Mouse (Mus musculus): ENCODE results near the gene Kdm2b. TPM values are rescaled to one million over a fixed set of nuclear protein-coding genes. Genes with fewer than 3 reads are reported as not detected.

The Kdm2b gene
- total and polyA plus RNA-seq, 2 experiments from 2014 or later, result 78.6 to 110 TPM

GRCm38 (mm10) chr5:122880241-122880980, 109.2 kb downstream of the Kdm2b start:
- Histone ChIP-seq H3K27ac (ENCODE audit: low read depth, low read length) (no peak overlapping the region), H3K4me3 (ENCODE audit: low read depth, low read length) (no peak overlapping the region), H3K9ac (replicated peaks; ENCODE audit: low read length, poor library complexity, severe bottlenecking) (no peak overlapping the region), H3K4me1 (ENCODE audit: insufficient read depth, low read length) (no peaks in the 10 kb centered on the region), H3K36me3 (ENCODE audit: insufficient read depth, low read length) (peaks cover 52% of the 10 kb centered on the region), H3K27me3 (ENCODE audit: insufficient read depth, low read length) (no peaks in the 10 kb centered on the region), H3K9me3 (ENCODE audit: low read length) (no peaks in the 10 kb centered on the region), H3K4me2 (ENCODE audit: low read depth, low read length, poor library complexity, severe bottlenecking) (no peak overlapping the region)
- ATAC-seq (ENCODE audit: low FRiP score), result no peak
- no peak for TF ChIP-seq CTCF (IDR thresholded peaks at IDR 0.05)
- 94% methylated on average over 37 of the region's 37 CpGs for WGBS
- DNase-seq (ENCODE audit: low spot score), result no peak

GRCm38 (mm10) chr5:122876671-122877070, 113.0 kb downstream of the Kdm2b start:
- Histone ChIP-seq H3K27me3 (ENCODE audit: insufficient read depth, low read length) (no peaks in the 10 kb centered on the region), H3K9me3 (ENCODE audit: low read length) (no peaks in the 10 kb centered on the region), H3K4me2 (ENCODE audit: low read depth, low read length, poor library complexity, severe bottlenecking) (no peak overlapping the region), H3K4me3 (ENCODE audit: low read depth, low read length) (no peak overlapping the region), H3K9ac (replicated peaks; ENCODE audit: low read length, poor library complexity, severe bottlenecking) (no peak overlapping the region), H3K4me1 (ENCODE audit: insufficient read depth, low read length) (no peaks in the 10 kb centered on the region), H3K36me3 (ENCODE audit: insufficient read depth, low read length) (peaks cover 51% of the 10 kb centered on the region), H3K27ac (ENCODE audit: low read depth, low read length) (no peak overlapping the region)
- ATAC-seq (ENCODE audit: low FRiP score) (no peak), DNase-seq (ENCODE audit: low spot score) (no peak)
- 89% methylated on average over 3 of the region's 3 CpGs for whole genome bisulfite sequencing
- TF ChIP-seq CTCF (IDR thresholded peaks at IDR 0.05), result no peak

DNA sequence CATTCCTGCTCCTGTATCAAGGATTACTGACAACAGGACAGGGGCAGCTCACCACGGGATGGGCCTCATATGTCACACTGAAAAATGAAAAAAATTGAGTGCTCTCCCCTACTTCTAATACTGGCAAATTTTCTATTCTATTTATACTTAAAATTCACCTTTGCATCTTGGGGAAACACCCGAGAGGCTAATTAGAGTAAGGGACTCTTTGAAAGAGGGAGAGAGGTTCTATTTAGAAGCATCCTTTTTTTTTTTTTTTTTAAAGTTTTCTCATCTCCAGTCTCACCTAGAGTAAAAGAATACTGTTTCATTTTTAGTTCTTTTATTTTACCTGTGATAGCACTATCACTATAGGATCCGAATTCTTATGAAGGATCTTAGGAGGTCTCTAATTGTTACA, 115.3 kb downstream of the Kdm2b start:
- Histone ChIP-seq H3K27ac (ENCODE audit: low read depth, low read length) (no peak overlapping the region), H3K36me3 (ENCODE audit: insufficient read depth, low read length) (peaks cover 40% of the 10 kb centered on the region), H3K4me3 (ENCODE audit: low read depth, low read length) (no peak overlapping the region), H3K4me2 (ENCODE audit: low read depth, low read length, poor library complexity, severe bottlenecking) (no peak overlapping the region), H3K4me1 (ENCODE audit: insufficient read depth, low read length) (no peaks in the 10 kb centered on the region), H3K9ac (replicated peaks; ENCODE audit: low read length, poor library complexity, severe bottlenecking) (no peak overlapping the region), H3K27me3 (ENCODE audit: insufficient read depth, low read length) (no peaks in the 10 kb centered on the region), H3K9me3 (ENCODE audit: low read length) (no peaks in the 10 kb centered on the region)
- ATAC-seq (ENCODE audit: low FRiP score), result no peak
- TF ChIP-seq CTCF (IDR thresholded peaks at IDR 0.05), result no peak
- DNase-seq (ENCODE audit: low spot score), result no peak
- 88% methylated on average over 3 of the region's 3 CpGs for WGBS

DNA sequence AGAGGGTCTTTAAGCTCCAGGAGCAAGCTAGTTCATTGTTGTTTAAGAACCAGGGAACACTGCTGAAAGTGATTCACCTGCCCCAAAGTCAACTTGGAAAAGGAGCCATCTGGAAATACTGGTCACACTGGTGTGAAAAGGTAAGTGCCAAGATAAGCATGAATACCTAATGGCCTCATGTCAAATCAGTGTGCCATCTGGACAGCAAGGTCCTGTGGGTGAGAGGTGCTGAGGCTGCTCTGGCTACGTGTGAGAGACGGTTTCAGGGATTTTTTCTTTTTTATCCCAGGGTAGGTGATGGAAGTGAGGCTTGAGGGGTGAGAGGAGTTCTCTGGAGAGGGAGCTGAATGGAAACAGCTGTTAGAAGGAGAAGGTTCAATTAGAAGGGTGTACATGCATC, 116.0 kb downstream of the Kdm2b start:
- 74% methylated on average over 2 of the region's 2 CpGs for WGBS
- H3K27ac ChIP-seq (ENCODE audit: low read depth, low read length), result no peak overlapping the region
- no peak overlapping the region for H3K4me3 ChIP-seq (ENCODE audit: low read depth, low read length)
- no peaks in the 10 kb centered on the region for H3K9me3 ChIP-seq (ENCODE audit: low read length)
- H3K27me3 ChIP-seq (ENCODE audit: insufficient read depth, low read length), result no peaks in the 10 kb centered on the region
- H3K4me2 ChIP-seq (ENCODE audit: low read depth, low read length, poor library complexity, severe bottlenecking), result no peak overlapping the region
- no peak for TF ChIP-seq CTCF (IDR thresholded peaks at IDR 0.05)
- ATAC-seq (ENCODE audit: low FRiP score) (no peak), DNase-seq (ENCODE audit: low spot score) (no peak)
- no peaks in the 10 kb centered on the region for H3K4me1 ChIP-seq (ENCODE audit: insufficient read depth, low read length)
- H3K36me3 ChIP-seq (ENCODE audit: insufficient read depth, low read length), result peaks cover 40% of the 10 kb centered on the region
- no peak overlapping the region for H3K9ac ChIP-seq (replicated peaks; ENCODE audit: low read length, poor library complexity, severe bottlenecking)

DNA sequence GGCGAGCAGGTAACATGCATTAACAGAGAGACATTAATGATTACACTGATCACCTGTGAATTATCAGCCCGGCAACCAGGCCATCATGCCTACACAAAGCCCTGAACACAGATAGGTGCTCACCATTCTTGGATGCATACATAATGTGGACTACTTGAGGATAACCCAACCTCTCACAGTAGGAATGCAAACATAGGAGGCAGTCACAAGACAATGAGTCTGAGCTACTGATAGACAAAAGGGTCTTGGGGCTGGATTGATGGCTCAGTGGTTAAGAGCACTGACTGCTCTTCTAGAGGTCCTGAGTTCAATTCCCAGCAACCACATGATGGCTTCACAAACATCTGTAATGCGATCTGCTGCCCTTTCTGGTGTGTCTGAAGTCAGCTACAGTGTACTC, 117.0 kb downstream of the Kdm2b start:
- DNase-seq (ENCODE audit: low spot score) (no peak), ATAC-seq (ENCODE audit: low FRiP score) (no peak)
- H3K9ac ChIP-seq (replicated peaks; ENCODE audit: low read length, poor library complexity, severe bottlenecking), result no peak overlapping the region
- no peaks in the 10 kb centered on the region for H3K9me3 ChIP-seq (ENCODE audit: low read length)
- WGBS, result 92% methylated on average over 3 of the region's 3 CpGs
- no peak overlapping the region for H3K4me3 ChIP-seq (ENCODE audit: low read depth, low read length)
- no peak overlapping the region for H3K27ac ChIP-seq (ENCODE audit: low read depth, low read length)
- no peak for TF ChIP-seq CTCF (IDR thresholded peaks at IDR 0.05)
- no peaks in the 10 kb centered on the region for H3K4me1 ChIP-seq (ENCODE audit: insufficient read depth, low read length)
- H3K27me3 ChIP-seq (ENCODE audit: insufficient read depth, low read length), result no peaks in the 10 kb centered on the region
- no peak overlapping the region for H3K4me2 ChIP-seq (ENCODE audit: low read depth, low read length, poor library complexity, severe bottlenecking)
- H3K36me3 ChIP-seq (ENCODE audit: insufficient read depth, low read length), result peaks cover 41% of the 10 kb centered on the region; the same call in 1 of the 2 replicates

DNA sequence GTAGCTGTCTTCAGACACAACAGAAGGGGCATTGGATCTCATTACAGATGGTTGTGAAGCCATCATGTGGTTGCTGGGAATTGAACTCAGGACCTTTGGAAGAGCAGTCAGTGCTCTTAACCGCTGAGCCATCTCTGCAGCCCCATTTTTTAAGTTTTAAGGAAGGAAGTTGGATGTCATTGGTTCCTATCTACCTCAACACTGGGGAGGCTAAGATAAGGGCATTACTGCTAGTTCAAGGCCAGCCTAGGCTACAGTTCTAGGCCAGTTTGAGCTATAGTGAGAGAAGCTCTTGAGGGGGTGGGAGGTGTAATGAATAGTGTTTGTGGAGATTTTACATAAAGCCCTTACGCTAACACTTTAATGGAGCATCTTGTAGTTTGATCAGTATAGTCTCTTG, 126.6 kb downstream of the Kdm2b start:
- no peak for ATAC-seq (ENCODE audit: low FRiP score)
- WGBS, result 100% methylated on average over 2 of the region's 2 CpGs

More for the DNA sequence above, 126.6 kb downstream of the Kdm2b start:
- no peaks in the 10 kb centered on the region for H3K9me3 ChIP-seq (ENCODE audit: low read length)
- no peak for DNase-seq (ENCODE audit: low spot score)
- H3K27ac ChIP-seq (ENCODE audit: low read depth, low read length), result no peak overlapping the region
- peaks cover 33% of the 10 kb centered on the region for H3K36me3 ChIP-seq (ENCODE audit: insufficient read depth, low read length)
- no peak overlapping the region for H3K9ac ChIP-seq (replicated peaks; ENCODE audit: low read length, poor library complexity, severe bottlenecking)
- no peak overlapping the region for H3K4me3 ChIP-seq (ENCODE audit: low read depth, low read length)
- no peak overlapping the region for H3K4me2 ChIP-seq (ENCODE audit: low read depth, low read length, poor library complexity, severe bottlenecking)
- no peaks in the 10 kb centered on the region for H3K27me3 ChIP-seq (ENCODE audit: insufficient read depth, low read length)
- no peaks in the 10 kb centered on the region for H3K4me1 ChIP-seq (ENCODE audit: insufficient read depth, low read length)
- TF ChIP-seq CTCF (IDR thresholded peaks at IDR 0.05), result no peak

All from midbrain, postnatal 0 days (tissue).